Mouse (Mus musculus): Measurements from ENCODE around the gene Aspg. TPM values are rescaled to one million over a fixed set of nuclear protein-coding genes. Genes with fewer than 3 reads are reported as not detected.

Gene Aspg
- polyA plus RNA-seq, 1 experiment = not detected

GRCm38 (mm10) chr12:112170671-112171574, 64.4 kb downstream of the Aspg start:
- H3K27ac ChIP-seq (ENCODE audit: control insufficient read depth, insufficient read depth, low read depth, low read length, poor library complexity) = no peak overlapping the region
- H3K4me1 ChIP-seq (ENCODE audit: control insufficient read depth, insufficient read depth, low read length) = no peaks in the 10 kb centered on the region
- H3K4me3 ChIP-seq (replicated peaks; ENCODE audit: control insufficient read depth, low read depth, low read length) = no peak overlapping the region
- WGBS = 77% methylated on average over 20 of the region's 20 CpGs
- TF ChIP-seq POLR2A (IDR thresholded peaks at IDR 0.05; ENCODE audit: borderline replicate concordance, control insufficient read depth, low read depth, low read length) = no peak
- TF ChIP-seq CTCF (IDR thresholded peaks at IDR 0.05; ENCODE audit: control insufficient read depth, insufficient read depth, low read length) = no peak

- no peaks in the 10 kb centered on the region for H3K4me1 ChIP-seq (ENCODE audit: control insufficient read depth, insufficient read depth, low read length)
Measured at GRCm38 (mm10) chr12:112171657-112172056, 65.2 kb downstream of the Aspg start.

GRCm38 (mm10) chr12:112172214-112172613, 65.7 kb downstream of the Aspg start:
- Histone ChIP-seq H3K27ac (ENCODE audit: control insufficient read depth, insufficient read depth, low read depth, low read length, poor library complexity) (no peak overlapping the region; the same call in 1 of the 2 replicates), H3K4me3 (replicated peaks; ENCODE audit: control insufficient read depth, low read depth, low read length) (no peak overlapping the region), H3K4me1 (ENCODE audit: control insufficient read depth, insufficient read depth, low read length) (no peaks in the 10 kb centered on the region)
- 76% methylated on average over 8 of the region's 8 CpGs for WGBS
- TF ChIP-seq POLR2A (IDR thresholded peaks at IDR 0.05; ENCODE audit: borderline replicate concordance, control insufficient read depth, low read depth, low read length) (no peak), CTCF (IDR thresholded peaks at IDR 0.05; ENCODE audit: control insufficient read depth, insufficient read depth, low read length) (no peak)

More at GRCm38 (mm10) chr12:112171657-112172056, 65.2 kb downstream of the Aspg start:
- no peak overlapping the region for H3K27ac ChIP-seq (ENCODE audit: control insufficient read depth, insufficient read depth, low read depth, low read length, poor library complexity)
- no peak for TF ChIP-seq CTCF (IDR thresholded peaks at IDR 0.05; ENCODE audit: control insufficient read depth, insufficient read depth, low read length)
- TF ChIP-seq POLR2A (IDR thresholded peaks at IDR 0.05; ENCODE audit: borderline replicate concordance, control insufficient read depth, low read depth, low read length) = no peak
- 96% methylated on average over 1 of the region's 1 CpGs for WGBS
- no peak overlapping the region for H3K4me3 ChIP-seq (replicated peaks; ENCODE audit: control insufficient read depth, low read depth, low read length)

Other genes starting within 250 kb of the Aspg start
- gene Ppp1r13b, start 198.6 kb upstream of the Aspg start, polyA plus RNA-seq (2011; ENCODE audit: insufficient read depth, insufficient read length, low replicate concordance, missing spikeins) = 9.6 and 10.9 TPM in 2 replicates
- 196 and 245 TPM in 2 replicates for gene Atp5mpl, start 139.7 kb upstream of the Aspg start, polyA plus RNA-seq (2011; ENCODE audit: insufficient read depth, insufficient read length, low replicate concordance, missing spikeins)
- gene Tdrd9, start 135.1 kb upstream of the Aspg start, polyA plus RNA-seq (2011; ENCODE audit: insufficient read depth, insufficient read length, low replicate concordance, missing spikeins) = not detected in 2 replicates
- gene Rd3l, start 125.4 kb upstream of the Aspg start, polyA plus RNA-seq (2011; ENCODE audit: insufficient read depth, insufficient read length, low replicate concordance, missing spikeins) = not detected in 2 replicates
- 0.38 TPM in 1 of 2 replicates, not detected in the other for gene Kif26a, start 39.5 kb downstream of the Aspg start, polyA plus RNA-seq (2011; ENCODE audit: insufficient read depth, insufficient read length, low replicate concordance, missing spikeins)

Data from bone marrow, adult 2 months (tissue).